Mouse (Mus musculus) MEL (cell line): ENCODE results near the gene Kcnab1. TPM values are rescaled to one million over a fixed set of nuclear protein-coding genes. Genes with fewer than 3 reads are reported as not detected.

Experiments
- DNase-seq: peaks from one replicate; pipeline ENCODE4 v3.0.0; 2011; ENCODE audit warnings: low read depth, low spot score
- H3K27ac ChIP-seq: 2 replicates; pipeline ENCODE4 v1.5.1; 2012; ENCODE audit warnings: low read depth, mild to moderate bottlenecking, control low read depth, low read length, moderate library complexity; ENCODE audit not compliant: control insufficient read depth
- H3K27me3 ChIP-seq, 2 experiments: fragments of 150-350 bp in 1 of 2; sonication (generic) in 1 of 2; 2 replicates each; pipeline ENCODE4 v1.6.1; 2012; ENCODE audit warnings: low read length in 2 of 2, mild to moderate bottlenecking in 2 of 2, improper control_type of control experiment in 1 of 2, moderate library complexity in 1 of 2; ENCODE audit not compliant: insufficient read depth in 2 of 2, control insufficient read depth in 1 of 2
- H3K36me3 ChIP-seq, 2 experiments: 2 replicates each; pipeline ENCODE4 v1.6.1; 2012 to 2014; ENCODE audit warnings: low read length in 2 of 2, improper control_type of control experiment in 1 of 2, inconsistent platforms in 1 of 2, mild to moderate bottlenecking in 1 of 2; ENCODE audit not compliant: insufficient read depth in 2 of 2, control insufficient read depth in 1 of 2
- H3K4me1 ChIP-seq, 2 experiments: fragments of 150-350 bp in 1 of 2; sonication (generic) in 1 of 2; 2 replicates each; pipeline ENCODE4 v1.6.1; 2012; ENCODE audit warnings: low read length in 2 of 2, improper control_type of control experiment in 1 of 2, mild to moderate bottlenecking in 1 of 2; ENCODE audit not compliant: insufficient read depth in 2 of 2, control insufficient read depth in 1 of 2
- H3K4me3 ChIP-seq, 2 experiments: fragments of 150-350 bp in 1 of 2; sonication (generic) in 1 of 2; 2 replicates each; pipeline ENCODE4 v1.5.1; 2012; ENCODE audit warnings: low read depth in 2 of 2, low read length in 2 of 2, mild to moderate bottlenecking in 2 of 2, moderate library complexity in 2 of 2, control low read depth in 1 of 2, improper control_type of control experiment in 1 of 2; ENCODE audit not compliant: control insufficient read depth in 1 of 2, insufficient read depth in 1 of 2
- H3K79me2 ChIP-seq: 2 replicates; pipeline ENCODE4 v1.6.1; 2012; ENCODE audit warnings: mild to moderate bottlenecking, low read length, moderate library complexity; ENCODE audit not compliant: control insufficient read depth, poor library complexity, insufficient read depth
- H3K9ac ChIP-seq: 2 replicates; pipeline ENCODE4 v1.6.1; 2012; ENCODE audit warnings: low read depth, mild to moderate bottlenecking, control low read depth, low read length, moderate library complexity; ENCODE audit not compliant: control insufficient read depth, poor library complexity, severe bottlenecking
- H3K9me3 ChIP-seq: fragments of 150-350 bp; sonication (generic); replicated peaks from 2 replicates; pipeline ENCODE4 v1.6.1; 2012; ENCODE audit warnings: mild to moderate bottlenecking, low read length, improper control_type of control experiment, moderate library complexity; ENCODE audit not compliant: insufficient read depth
- BHLHE40 ChIP-seq: IDR thresholded peaks from 2 replicates; pipeline ENCODE4 v1.6.1; 2012; ENCODE audit warnings: low read depth, mild to moderate bottlenecking, inconsistent platforms, low read length, improper control_type of control experiment, borderline replicate concordance
- CHD2 ChIP-seq: IDR thresholded peaks from 2 replicates; pipeline ENCODE4 v1.6.1; 2011; ENCODE audit warnings: low read length, improper control_type of control experiment
- E2F4 ChIP-seq: IDR thresholded peaks from 2 replicates; pipeline ENCODE4 v1.6.1; 2011; ENCODE audit warnings: low read depth, low read length, improper control_type of control experiment, borderline replicate concordance
- ETS1 ChIP-seq: IDR thresholded peaks from 2 replicates; pipeline ENCODE4 v1.6.1; 2012; ENCODE audit warnings: low read depth, mild to moderate bottlenecking, inconsistent platforms, low read length, improper control_type of control experiment, moderate library complexity
- MAX ChIP-seq: IDR thresholded peaks from 2 replicates; pipeline ENCODE4 v1.6.1; 2011; ENCODE audit warnings: low read length, improper control_type of control experiment
- MAZ ChIP-seq: IDR thresholded peaks from 2 replicates; pipeline ENCODE4 v1.6.1; 2012; ENCODE audit warnings: low read depth, mild to moderate bottlenecking, inconsistent platforms, low read length, improper control_type of control experiment
- MEF2A ChIP-seq: IDR thresholded peaks from 2 replicates; pipeline ENCODE4 v1.6.1; 2014; ENCODE audit warnings: low read depth, mild to moderate bottlenecking, inconsistent platforms, low read length, improper control_type of control experiment; ENCODE audit not compliant: poor library complexity, insufficient replicate concordance, severe bottlenecking; ENCODE audit errors: extremely low read depth
- MXI1 ChIP-seq: IDR thresholded peaks from 2 replicates; pipeline ENCODE4 v1.6.1; 2011; ENCODE audit warnings: mild to moderate bottlenecking, low read depth, low read length, improper control_type of control experiment
- NELFE ChIP-seq: IDR thresholded peaks from 2 replicates; pipeline ENCODE4 v1.6.1; 2011; ENCODE audit warnings: low read depth, low read length, improper control_type of control experiment
- NRF1 ChIP-seq: IDR thresholded peaks from 2 replicates; pipeline ENCODE4 v1.6.1; 2014; ENCODE audit warnings: low read depth, mild to moderate bottlenecking, inconsistent platforms, low read length, improper control_type of control experiment, moderate library complexity; ENCODE audit not compliant: poor library complexity, insufficient read depth, severe bottlenecking
- POLR2A ChIP-seq, 2 experiments: IDR thresholded peaks; 2 replicates each; pipeline ENCODE4 v1.6.1; 2011 to 2012; ENCODE audit warnings: low read length in 2 of 2, mild to moderate bottlenecking in 2 of 2, control low read depth in 1 of 2, improper control_type of control experiment in 1 of 2, low read depth in 1 of 2, moderate library complexity in 1 of 2; ENCODE audit not compliant: control insufficient read depth in 1 of 2, insufficient read depth in 1 of 2, poor library complexity in 1 of 2
- POLR2AphosphoS2 ChIP-seq: IDR thresholded peaks from 2 replicates; pipeline ENCODE4 v1.6.1; 2011; ENCODE audit warnings: low read length, improper control_type of control experiment
- TAL1 ChIP-seq: IDR thresholded peaks from 2 replicates; pipeline ENCODE4 v1.6.1; 2012; ENCODE audit warnings: mild to moderate bottlenecking, inconsistent platforms, low read length, moderate library complexity, mixed read lengths
- TBP ChIP-seq: IDR thresholded peaks from 2 replicates; pipeline ENCODE4 v1.8.0; 2011; ENCODE audit warnings: low read depth, low read length, improper control_type of control experiment
- TCF12 ChIP-seq: IDR thresholded peaks from 2 replicates; pipeline ENCODE4 v1.6.1; 2014; ENCODE audit warnings: low read depth, mild to moderate bottlenecking, inconsistent platforms, low read length, improper control_type of control experiment, moderate library complexity
- USF1 ChIP-seq: IDR thresholded peaks from 2 replicates; pipeline ENCODE4 v1.6.1; 2014; ENCODE audit warnings: low read depth, mild to moderate bottlenecking, inconsistent platforms, low read length, improper control_type of control experiment, moderate library complexity
- USF2 ChIP-seq, 2 experiments: IDR thresholded peaks; 2 replicates each; pipeline ENCODE4 v1.6.1; 2011 to 2012; ENCODE audit warnings: improper control_type of control experiment in 2 of 2, low read length in 2 of 2, borderline replicate concordance in 1 of 2, inconsistent platforms in 1 of 2, low read depth in 1 of 2, mild to moderate bottlenecking in 1 of 2; ENCODE audit not compliant: insufficient read depth in 1 of 2
- ZC3H11A ChIP-seq: IDR thresholded peaks from 2 replicates; pipeline ENCODE4 v1.6.1; 2012; ENCODE audit warnings: low read depth, mild to moderate bottlenecking, inconsistent platforms, low read length, improper control_type of control experiment
- ZMIZ1 ChIP-seq: IDR thresholded peaks from 2 replicates; pipeline ENCODE4 v1.6.1; 2012; ENCODE audit warnings: low read depth, mild to moderate bottlenecking, inconsistent platforms, low read length, improper control_type of control experiment, moderate library complexity
- ZNF384 ChIP-seq: IDR thresholded peaks from 2 replicates; pipeline ENCODE4 v1.6.1; 2012; ENCODE audit warnings: low read depth, mild to moderate bottlenecking, inconsistent platforms, low read length, improper control_type of control experiment
- polyA plus RNA-seq, 2 experiments: library from polyadenylated mRNA; stranded (reverse) in 1 of 2; unstranded in 1 of 2; fragments of >175 nt in 1 of 2; fragments of >200 nt in 1 of 2; gene quantifications; 2 replicates each; pipeline versions ENCODE4 v1.2.1 to v1.2.4; 2012; ENCODE audit warnings: low replicate concordance in 2 of 2, low read depth in 1 of 2; ENCODE audit not compliant: insufficient read length in 2 of 2, insufficient read depth in 1 of 2, missing spikeins in 1 of 2
- total RNA-seq: library from RNA; depleted of rRNA; stranded (reverse); fragments of 300-350 nt; gene quantifications from 2 replicates; pipeline ENCODE4 v1.2.3, GENCODE M21; 2012

Gene Kcnab1
- total and polyA plus RNA-seq, 3 experiments: 0.06 to 0.08 TPM; not detected in 1

DNA sequence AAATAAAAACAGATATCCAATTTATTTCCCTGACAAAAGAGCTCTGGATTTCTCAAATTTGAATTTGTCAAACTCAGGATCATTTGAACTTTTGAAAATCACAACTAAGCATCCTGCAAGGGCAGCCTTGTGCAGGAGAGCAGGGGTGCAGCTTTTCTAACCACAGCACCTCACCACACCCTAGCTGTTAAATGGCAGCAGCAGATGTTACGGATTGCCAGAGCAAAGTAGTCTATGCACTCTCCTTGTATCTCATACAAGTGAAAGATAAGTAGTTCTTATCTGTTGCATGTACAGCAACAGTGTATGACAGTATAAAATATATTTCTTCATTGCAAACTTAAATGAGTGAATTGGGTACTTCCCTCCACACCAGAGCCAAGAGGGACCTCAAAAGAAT, 20.4 kb downstream of the Kcnab1 start:
- Histone ChIP-seq H3K9ac (no peak overlapping the region), H3K27ac (no peak overlapping the region), H3K9me3 (no peaks in the 10 kb centered on the region), H3K79me2 (no peaks in the 10 kb centered on the region), H3K27me3 (no peaks in the 10 kb centered on the region), H3K36me3 (no peaks in the 10 kb centered on the region), H3K4me3 (no peak overlapping the region), H3K4me1 (no peaks in the 10 kb centered on the region)
- no peak for DNase-seq
- TF ChIP-seq ZNF384 (no peak), TCF12 (no peak), MAX (no peak), ZC3H11A (no peak), E2F4 (no peak), POLR2A (IDR thresholded peaks at IDR 0.05; ENCODE audit: control insufficient read depth in 1 of 2, insufficient read depth in 1 of 2, low read depth in 1 of 2, low read length in 2 of 2, poor library complexity in 1 of 2) (no peak), MEF2A (no peak), MAZ (no peak), CHD2 (no peak), NELFE (no peak), ZMIZ1 (no peak)

GRCm38 (mm10) chr3:65134931-65135330, 25.7 kb downstream of the Kcnab1 start:
- Histone ChIP-seq H3K27ac (no peak overlapping the region), H3K36me3 (no peaks in the 10 kb centered on the region), H3K4me3 (no peak overlapping the region), H3K79me2 (no peaks in the 10 kb centered on the region), H3K9ac (no peak overlapping the region), H3K4me1 (no peaks in the 10 kb centered on the region), H3K27me3 (no peaks in the 10 kb centered on the region), H3K9me3 (no peaks in the 10 kb centered on the region)
- no peak for DNase-seq
- TF ChIP-seq MXI1 (no peak), POLR2AphosphoS2 (no peak), TCF12 (no peak), USF1 (no peak), MEF2A (no peak), TBP (no peak), TAL1 (no peak), MAX (no peak)

DNA sequence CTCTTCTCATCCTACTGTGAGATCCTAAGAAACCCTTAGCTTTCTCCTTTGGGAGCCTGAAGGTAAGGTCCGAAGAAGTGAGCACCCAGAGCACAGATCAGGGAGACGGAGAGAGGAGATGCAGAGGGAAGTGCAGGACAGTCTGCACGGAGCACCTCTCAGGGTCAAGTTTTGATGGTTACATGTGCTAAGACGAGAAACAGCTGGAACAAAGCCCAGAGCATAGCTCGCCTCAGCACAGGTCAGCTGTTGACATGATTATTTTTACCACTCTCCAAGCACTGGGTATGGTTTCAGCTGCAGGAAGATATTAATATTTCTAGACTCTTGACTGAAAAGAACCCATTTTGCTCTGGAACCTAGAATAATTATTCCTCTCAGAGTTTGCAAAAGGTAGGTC, 27.7 kb downstream of the Kcnab1 start:
- no peak for DNase-seq
- Histone ChIP-seq H3K9me3 (no peaks in the 10 kb centered on the region), H3K27me3 (no peaks in the 10 kb centered on the region), H3K9ac (no peak overlapping the region), H3K27ac (no peak overlapping the region), H3K4me3 (no peak overlapping the region), H3K36me3 (no peaks in the 10 kb centered on the region), H3K4me1 (no peaks in the 10 kb centered on the region), H3K79me2 (no peaks in the 10 kb centered on the region)
- TF ChIP-seq BHLHE40: no peak
- no peak for TF ChIP-seq ETS1
- TF ChIP-seq TBP: no peak
- TF ChIP-seq USF2 (IDR thresholded peaks at IDR 0.05; ENCODE audit: borderline replicate concordance in 1 of 2, insufficient read depth in 1 of 2, low read depth in 1 of 2, low read length in 2 of 2): no peak
- TF ChIP-seq NRF1: no peak
